Comparison of ENCODE assay signal across 7 mouse cellular contexts in genomic region chr15:85660528-85661392, GRCm38 (mm10).
DNase-seq lines count a peak whose midpoint lies in the region; ATAC-seq and TF ChIP-seq lines count a peak whose summit lies in the region.

No protein-coding gene starts in this region.

- no peak for DNase-seq in kidney, postnatal 4 days
- DNase-seq in liver, embryonic 11.5 days (ENCODE audit: low spot score) = no peak
- no peak for DNase-seq in right cerebral cortex, adult 2 months (ENCODE audit: low spot score in 2 of 2)
- no peak for DNase-seq in layer of hippocampus, adult 9-11 months

- no peak for TF ChIP-seq CTCF in olfactory bulb, adult 2 months (IDR thresholded peaks at IDR 0.05; ENCODE audit: insufficient read depth, low read depth, low read length)

- H3K27me3 ChIP-seq in kidney, embryonic 14.5 days (ENCODE audit: control insufficient read depth, insufficient read depth, low read length) = peaks cover 16% of the 10 kb centered on the region
- H3K27me3 ChIP-seq in forebrain, embryonic 15.5 days = 0 out of 2 replicates have a peak, but pooled peaks cover 3% of the 10 kb centered on the region
- peaks cover 83% of the 10 kb centered on the region for H3K27me3 ChIP-seq in liver, embryonic 11.5 days (replicated peaks; ENCODE audit: control insufficient read depth, insufficient read depth, low read length)

- TF ChIP-seq POLR2A in olfactory bulb, adult 2 months (IDR thresholded peaks at IDR 0.05; ENCODE audit: insufficient read depth, low read depth, low read length) = no peak

- peak overlapping the region; percentile 18 for H3K9ac ChIP-seq in kidney, embryonic 14.5 days (ENCODE audit: low read depth, low read length)
- 0 out of 2 replicates have a peak overlapping the region, but pooled peaks have one; percentile 14 for H3K9ac ChIP-seq in forebrain, embryonic 15.5 days (replicated peaks)
- H3K9ac ChIP-seq in liver, embryonic 11.5 days (ENCODE audit: low read depth, low read length) = no peak overlapping the region

- ATAC-seq in kidney, embryonic 14.5 days (ENCODE audit: low FRiP score, low TSS enrichment) = no peak
- no peak for ATAC-seq in forebrain, embryonic 15.5 days (replicated peaks)
- ATAC-seq in liver, embryonic 11.5 days (replicated peaks; ENCODE audit: low FRiP score) = peak; percentile 36; the same call in 1 of the 2 replicates

- H3K4me3 ChIP-seq in kidney, embryonic 14.5 days (ENCODE audit: low read length) = peak overlapping the region; percentile 9
- no peak overlapping the region for H3K4me3 ChIP-seq in forebrain, embryonic 15.5 days
- peak overlapping the region; percentile 7; the same call in 1 of the 2 replicates for H3K4me3 ChIP-seq in liver, embryonic 11.5 days (ENCODE audit: low read depth, low read length)
- H3K4me3 ChIP-seq in olfactory bulb, adult 2 months (ENCODE audit: insufficient read depth, low read depth, low read length) = no peak overlapping the region

- H3K27ac ChIP-seq in kidney, embryonic 14.5 days (ENCODE audit: low read depth, low read length) = no peak overlapping the region
- H3K27ac ChIP-seq in forebrain, embryonic 15.5 days (replicated peaks) = peak overlapping the region; percentile 29; the same call in 1 of the 2 replicates
- H3K27ac ChIP-seq in liver, embryonic 11.5 days (ENCODE audit: low read depth, low read length) = no peak overlapping the region
- H3K27ac ChIP-seq in olfactory bulb, adult 2 months (ENCODE audit: insufficient read depth, low read depth, low read length) = peak overlapping the region; percentile 93

- no peaks in the 10 kb centered on the region for H3K4me1 ChIP-seq in kidney, embryonic 14.5 days (ENCODE audit: control insufficient read depth, insufficient read depth, low read length)
- H3K4me1 ChIP-seq in forebrain, embryonic 15.5 days = peaks cover 24% of the 10 kb centered on the region
- H3K4me1 ChIP-seq in liver, embryonic 11.5 days (replicated peaks; ENCODE audit: control insufficient read depth, insufficient read depth, low read length) = no peaks in the 10 kb centered on the region
- H3K4me1 ChIP-seq in olfactory bulb, adult 2 months (ENCODE audit: control insufficient read depth, insufficient read depth, low read length) = peaks cover 48% of the 10 kb centered on the region

- H3K4me2 ChIP-seq in kidney, embryonic 14.5 days (replicated peaks; ENCODE audit: low read depth, low read length) = peak overlapping the region; percentile 27
- H3K4me2 ChIP-seq in forebrain, embryonic 15.5 days (replicated peaks) = peak overlapping the region; percentile 30
- H3K4me2 ChIP-seq in liver, embryonic 11.5 days = peak overlapping the region; percentile 31; the same call in 1 of the 2 replicates

- WGBS in kidney, embryonic 14.5 days = 14% methylated on average over 45 of the region's 45 CpGs
- WGBS in forebrain, embryonic 15.5 days = 14% methylated on average over 45 of the region's 45 CpGs
- 16% methylated on average over 45 of the region's 45 CpGs for WGBS in liver, embryonic 11.5 days
- WGBS in olfactory bulb, adult 2 months = 30% methylated on average over 45 of the region's 45 CpGs

- no peaks in the 10 kb centered on the region for H3K9me3 ChIP-seq in kidney, embryonic 14.5 days (ENCODE audit: control insufficient read depth, low read length)
- no peaks in the 10 kb centered on the region for H3K9me3 ChIP-seq in forebrain, embryonic 15.5 days
- H3K9me3 ChIP-seq in liver, embryonic 11.5 days (ENCODE audit: control insufficient read depth, low read length) = no peaks in the 10 kb centered on the region

- H3K36me3 ChIP-seq in kidney, embryonic 14.5 days (ENCODE audit: control insufficient read depth, insufficient read depth, low read length) = no peaks in the 10 kb centered on the region
- no peaks in the 10 kb centered on the region for H3K36me3 ChIP-seq in forebrain, embryonic 15.5 days
- H3K36me3 ChIP-seq in liver, embryonic 11.5 days (ENCODE audit: control insufficient read depth, insufficient read depth, low read length) = no peaks in the 10 kb centered on the region

Comparison
In these comparisons a context has a peak if more than half of its experiments do, and no peak if none do; other contexts are left out.
1. H3K27ac ChIP-seq: peak in forebrain, embryonic 15.5 days (single experiment) and olfactory bulb, adult 2 months (single experiment); none in kidney, embryonic 14.5 days (single experiment) and liver, embryonic 11.5 days (single experiment).
2. H3K4me3 ChIP-seq: peak in kidney, embryonic 14.5 days (single experiment) and liver, embryonic 11.5 days (single experiment); none in forebrain, embryonic 15.5 days (single experiment) and olfactory bulb, adult 2 months (single experiment).
3. Peak in every context shown above with its lines, with median percentiles within 50 percentile points of each other: H3K4me2 ChIP-seq.